Mouse (Mus musculus): Measurements from ENCODE around the gene Camk2n1.

The Camk2n1 gene

DNA sequence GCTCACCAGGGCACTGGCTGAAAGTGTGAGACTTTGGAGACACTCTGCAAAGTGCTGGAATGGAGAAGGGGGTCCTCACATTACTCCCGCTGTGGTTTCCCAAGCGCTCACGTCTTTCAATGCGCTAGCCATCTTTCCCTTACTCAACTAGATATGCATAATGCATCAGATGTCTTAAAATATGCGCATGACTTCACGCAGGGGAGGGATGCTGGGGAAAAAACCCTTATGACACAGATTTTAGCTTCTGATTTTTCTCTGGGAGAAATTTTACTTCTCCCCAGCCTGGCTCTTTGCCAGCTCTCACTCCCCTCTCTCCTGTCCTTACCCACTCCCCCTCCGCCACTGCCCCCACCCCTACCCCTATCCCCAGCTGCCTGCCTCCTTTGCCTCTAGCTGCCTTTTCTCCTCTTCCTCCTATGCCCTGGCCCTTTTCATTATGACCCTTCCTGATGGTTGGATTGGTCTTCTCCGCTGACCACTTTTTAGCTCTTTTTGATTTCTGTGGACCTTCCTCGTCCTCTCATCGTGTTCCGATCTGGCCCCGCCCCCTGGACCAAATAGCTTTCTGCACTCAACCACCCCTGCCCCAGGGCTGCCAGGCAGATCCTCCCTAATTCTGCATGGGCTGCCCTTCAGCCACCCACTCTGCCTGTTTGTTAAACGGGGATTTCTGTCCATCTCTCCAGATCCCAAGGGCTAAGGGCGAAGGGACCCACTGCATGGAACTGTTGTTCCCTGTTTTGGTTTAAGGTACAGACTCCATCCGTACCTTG, 6.1 kb upstream of the Camk2n1 start:
- DNase-seq: no peak

DNA sequence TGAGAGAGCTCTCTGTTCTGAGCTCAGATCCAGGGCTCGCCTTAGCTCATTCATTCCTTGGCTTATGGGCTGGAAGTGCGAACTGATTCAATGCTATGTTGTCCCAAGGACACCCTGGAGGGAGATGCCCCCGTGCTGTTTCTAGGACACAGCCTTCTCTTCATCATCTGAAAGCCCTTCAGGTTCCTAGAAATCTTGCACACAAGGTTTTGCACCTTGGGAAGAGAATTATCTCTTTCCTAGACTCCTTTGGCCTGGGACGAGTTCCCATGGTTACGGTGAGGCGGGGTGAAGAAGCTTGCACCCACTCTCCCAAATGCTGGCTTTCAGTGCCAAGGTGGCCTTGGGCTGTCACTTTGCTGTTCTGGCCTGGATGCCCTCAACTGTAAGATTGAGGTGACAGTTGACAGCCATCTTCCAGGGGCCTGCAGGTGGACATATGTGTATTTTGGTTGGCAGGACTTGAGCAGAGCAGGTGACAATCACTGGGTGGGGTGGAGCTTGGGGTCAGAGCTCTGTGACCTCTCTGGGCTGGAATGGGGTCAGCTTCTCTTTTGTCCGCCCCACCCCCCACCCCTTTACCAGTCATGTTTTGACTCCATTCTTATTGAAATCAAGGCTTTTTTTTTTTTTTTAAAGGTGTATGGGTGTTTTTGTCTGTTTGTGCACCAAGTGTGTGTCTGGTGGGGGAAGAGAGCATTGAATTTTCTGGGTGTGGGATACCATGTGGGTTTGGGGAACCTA, 5.1 kb upstream of the Camk2n1 start:
- DNase-seq: no peak

DNA sequence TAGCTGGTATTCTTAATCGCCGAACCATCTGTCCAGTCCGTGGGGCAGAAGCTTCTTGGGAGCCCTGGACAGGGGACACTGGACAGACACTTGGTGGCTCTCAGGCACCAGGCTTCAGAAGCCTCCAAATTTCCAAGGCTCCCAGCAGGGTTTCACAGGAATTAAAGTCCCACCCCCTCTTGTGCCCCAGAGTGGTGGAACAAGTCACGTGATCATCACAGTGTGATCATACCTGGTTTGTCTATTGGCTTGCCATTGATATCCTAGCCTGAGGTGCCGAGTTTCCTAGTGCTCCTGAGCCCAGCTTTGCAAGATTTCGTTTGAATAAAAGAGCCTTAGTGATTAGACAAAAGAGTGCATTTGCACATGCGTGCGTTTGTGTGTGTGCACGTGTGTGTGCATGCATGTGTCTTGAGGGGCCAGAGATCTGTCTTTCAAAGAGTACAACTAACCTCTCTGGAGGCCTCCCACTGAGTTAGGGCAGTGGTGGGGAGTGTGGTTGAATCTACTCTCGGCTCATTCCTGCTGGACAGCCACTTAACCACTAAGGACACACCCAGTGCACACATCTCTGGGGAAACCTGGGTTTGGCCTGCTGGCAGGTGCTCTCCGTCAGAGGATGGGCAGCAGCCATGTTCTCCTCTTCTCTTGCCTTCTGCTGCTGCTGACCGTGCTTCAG, 4.3 kb upstream of the Camk2n1 start:
- DNase-seq: no peak

DNA sequence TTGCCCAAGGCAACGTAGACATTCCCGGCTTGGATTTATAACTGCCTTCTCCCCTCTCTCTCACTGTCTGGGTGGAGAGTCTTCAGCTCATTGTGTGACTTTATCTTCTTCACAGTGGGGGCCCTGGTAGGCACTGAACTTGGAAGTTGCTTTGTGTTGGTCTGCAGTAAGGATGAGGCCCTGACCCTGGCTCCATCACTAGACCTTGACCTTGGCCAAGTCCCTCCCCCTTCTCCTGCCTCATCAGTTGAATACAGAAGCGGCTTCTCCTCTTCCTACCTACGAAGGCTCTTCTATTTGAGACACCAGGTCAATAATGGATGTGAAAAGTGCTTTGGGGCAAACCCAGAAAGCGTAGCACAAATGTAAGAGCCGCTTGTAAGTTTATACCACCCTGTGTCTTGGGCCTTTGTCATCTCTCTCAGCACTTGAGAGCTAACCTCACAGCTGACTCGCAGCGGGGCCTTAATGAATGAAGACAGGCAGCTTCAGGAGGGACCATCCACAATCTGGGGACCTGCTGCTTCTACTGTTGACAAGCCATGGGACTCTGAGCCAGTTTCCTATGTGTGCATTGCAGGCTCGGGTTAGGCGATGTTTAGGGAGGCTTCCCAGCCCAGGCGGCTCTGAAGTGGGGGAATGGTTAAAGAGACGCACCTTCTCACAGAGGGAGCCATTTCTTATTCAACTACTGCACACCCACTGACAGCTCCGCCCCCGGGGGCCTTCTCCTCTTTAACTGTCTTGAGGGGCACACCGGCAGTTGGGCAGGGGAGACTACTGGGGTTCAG, 1.6 kb upstream of the Camk2n1 start:
- no peak for DNase-seq

DNA sequence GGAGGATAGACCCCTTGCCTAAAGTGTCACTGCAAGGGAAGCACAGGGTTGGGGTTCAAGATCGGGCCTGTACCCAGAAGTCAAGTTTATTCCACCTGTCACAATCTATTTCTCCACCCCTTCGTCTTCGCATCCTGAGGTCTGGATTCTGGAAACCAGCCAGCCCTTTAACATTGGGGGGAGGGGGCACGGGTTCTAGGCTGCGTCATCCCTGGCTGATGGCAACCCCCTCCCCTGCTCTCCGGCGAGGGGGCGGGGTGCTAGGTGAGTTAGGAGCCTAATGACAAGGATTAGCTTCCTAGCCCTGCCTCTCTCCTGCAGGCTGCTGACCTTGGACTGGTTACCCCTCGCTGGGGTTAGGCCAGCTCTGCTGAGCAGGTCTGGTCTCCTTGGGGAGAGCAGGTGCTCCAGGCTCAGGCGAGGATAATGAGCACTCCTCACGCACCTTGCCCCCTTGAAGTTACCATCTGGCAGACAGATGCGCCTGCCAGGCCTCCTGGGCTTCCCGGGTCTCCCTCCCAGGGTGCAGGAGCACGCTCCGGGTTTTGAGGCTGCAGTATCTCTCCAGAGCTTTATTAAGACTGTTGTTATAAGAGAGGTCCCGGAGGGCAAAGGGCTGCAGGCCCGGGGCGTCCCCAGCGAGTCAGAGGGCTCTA, 889 bp upstream of the Camk2n1 start:
- DNase-seq: no peak

DNA sequence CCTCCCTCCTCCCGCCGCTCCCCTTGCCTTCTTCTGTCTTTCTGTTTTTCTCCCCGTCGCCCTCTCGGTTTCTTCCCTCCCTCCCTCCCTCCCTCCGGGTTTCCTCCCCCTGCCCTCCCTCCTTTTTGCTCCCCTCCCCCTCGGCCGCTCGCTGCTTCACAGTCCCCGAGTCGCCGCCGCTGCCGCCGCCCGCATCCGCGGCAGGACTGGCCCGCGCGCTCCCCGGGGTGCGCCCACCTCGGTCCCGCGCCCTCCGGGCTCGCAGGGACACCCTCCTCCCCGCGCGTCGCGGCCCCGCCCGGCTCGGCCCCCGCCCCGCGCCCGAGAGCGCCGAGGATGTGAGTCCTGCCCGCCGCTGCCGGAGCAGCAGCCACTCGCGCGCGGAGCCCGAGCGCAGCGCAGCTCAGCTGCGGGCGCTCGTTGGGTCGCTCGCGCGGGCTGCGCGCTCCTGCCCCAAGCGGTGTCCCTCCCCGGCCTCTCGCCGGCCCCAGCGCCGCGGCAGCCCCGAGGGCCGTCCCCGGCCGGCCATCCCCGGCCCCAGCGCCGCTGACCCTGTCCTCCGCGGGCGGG, 542 bp downstream of the Camk2n1 start:
- DNase-seq: peak; percentile 50

DNA sequence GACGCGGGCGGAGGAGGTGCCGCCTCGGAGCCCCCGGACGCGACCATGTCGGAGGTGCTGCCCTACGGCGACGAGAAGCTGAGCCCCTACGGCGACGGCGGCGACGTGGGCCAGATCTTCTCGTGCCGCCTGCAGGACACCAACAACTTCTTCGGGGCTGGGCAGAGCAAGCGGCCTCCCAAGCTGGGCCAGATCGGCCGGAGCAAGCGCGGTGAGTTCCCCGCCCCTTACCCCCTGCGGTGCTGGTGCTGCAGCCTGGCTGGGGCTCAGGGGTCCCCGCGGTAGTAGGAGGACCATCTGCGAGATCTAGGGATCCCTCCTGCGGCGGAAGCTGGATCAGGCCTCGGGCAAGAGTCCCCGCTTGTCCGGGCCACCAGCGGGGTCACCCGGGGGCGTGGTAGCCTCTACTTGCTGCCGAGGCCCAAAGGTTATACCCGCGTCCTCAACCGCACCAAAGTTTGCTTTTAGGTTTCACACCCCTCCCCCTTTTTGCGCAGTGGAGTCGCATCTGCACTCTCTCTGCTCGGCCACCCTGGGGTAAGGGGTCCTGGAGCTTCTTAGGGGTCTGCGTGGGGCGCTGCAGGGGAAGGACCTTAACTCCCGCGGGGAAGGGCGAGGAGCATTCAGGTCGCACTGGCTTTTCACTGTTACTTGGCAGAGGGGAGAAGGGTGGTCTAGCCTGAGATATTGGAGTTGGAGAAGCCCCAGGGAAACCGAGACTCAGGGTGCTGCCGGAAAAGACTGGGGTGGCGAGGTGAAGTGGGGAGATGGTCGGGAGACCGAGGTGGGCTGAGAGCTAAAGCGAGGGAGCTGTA, 1.2 kb downstream of the Camk2n1 start:
- DNase-seq: no peak

DNA sequence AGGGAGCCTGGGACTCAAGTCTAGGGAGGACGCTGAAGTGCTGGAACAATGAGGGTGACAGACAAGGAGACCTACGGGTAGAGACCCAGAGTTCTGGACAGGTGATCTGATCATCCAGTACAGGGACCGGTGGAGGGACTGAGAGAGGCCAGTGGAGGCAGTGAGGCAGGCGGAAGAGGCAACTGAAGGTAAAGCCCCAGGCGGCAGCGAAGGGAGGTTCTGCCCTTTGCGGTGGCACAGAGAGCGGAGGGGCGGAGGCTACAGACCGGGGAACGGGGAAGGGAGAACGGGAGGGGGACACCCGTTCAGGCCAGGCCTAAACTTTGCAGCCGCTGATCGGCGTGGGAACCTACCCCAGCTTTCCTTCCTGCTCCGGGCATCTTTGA, 1.8 kb downstream of the Camk2n1 start:
- DNase-seq: no peak

DNA sequence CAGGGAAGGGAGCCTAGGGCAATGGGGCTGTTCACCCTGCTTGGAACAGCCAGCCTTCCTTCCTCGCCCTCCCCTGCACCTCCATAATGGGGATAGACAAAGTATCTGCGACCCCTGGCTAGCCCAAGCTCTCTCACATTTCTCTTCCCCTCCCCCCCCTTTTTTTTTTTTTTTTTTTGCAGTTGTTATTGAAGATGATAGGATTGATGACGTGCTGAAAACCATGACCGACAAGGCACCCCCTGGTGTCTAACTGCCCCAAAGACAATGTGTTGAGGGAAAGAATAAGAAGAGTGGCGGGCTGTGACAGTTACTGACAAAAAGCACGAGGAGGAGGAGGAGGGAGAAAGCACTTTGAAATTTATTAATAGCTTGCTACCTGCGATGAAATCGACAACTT, 2.4 kb downstream of the Camk2n1 start:
- no peak for DNase-seq

DNA sequence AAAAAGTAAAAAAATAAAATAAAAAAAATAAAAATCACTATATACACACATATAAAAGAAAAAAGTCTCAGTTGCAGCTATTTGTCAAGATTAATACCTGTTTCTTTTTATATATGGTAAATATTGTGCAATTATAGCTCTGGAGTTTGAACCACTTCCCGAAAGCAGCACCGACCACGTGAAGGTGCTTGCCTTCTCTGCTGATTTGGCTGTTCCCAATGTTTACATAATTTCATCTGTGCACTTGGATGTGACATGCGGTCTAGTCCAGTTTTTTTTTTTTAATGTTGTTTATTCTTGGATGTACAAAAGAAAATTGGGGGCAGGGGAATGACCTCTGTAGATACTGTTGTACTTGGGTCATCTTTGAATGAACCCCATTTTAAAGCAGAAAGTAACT, 3.0 kb downstream of the Camk2n1 start:
- no peak for DNase-seq

DNA sequence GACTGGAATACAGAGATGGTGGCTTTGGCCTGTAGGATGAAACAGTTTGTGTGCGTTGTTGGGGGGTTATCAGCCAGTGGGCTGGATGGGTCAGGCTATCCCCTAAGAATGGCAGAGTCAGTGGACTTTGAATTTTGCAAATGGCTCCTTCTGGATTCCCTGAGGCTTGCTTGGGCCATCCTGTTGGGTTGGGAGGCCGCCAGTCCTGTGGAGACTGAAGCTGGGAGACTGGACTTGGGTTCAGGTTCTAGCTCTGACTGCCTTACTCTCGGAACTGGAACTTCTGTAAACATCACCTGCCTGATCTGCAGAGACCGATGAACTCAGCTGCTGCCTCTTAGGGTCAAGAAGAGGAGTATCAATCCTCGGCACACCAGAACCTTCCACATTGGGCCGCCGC, 4.1 kb downstream of the Camk2n1 start:
- no peak for DNase-seq

DNA sequence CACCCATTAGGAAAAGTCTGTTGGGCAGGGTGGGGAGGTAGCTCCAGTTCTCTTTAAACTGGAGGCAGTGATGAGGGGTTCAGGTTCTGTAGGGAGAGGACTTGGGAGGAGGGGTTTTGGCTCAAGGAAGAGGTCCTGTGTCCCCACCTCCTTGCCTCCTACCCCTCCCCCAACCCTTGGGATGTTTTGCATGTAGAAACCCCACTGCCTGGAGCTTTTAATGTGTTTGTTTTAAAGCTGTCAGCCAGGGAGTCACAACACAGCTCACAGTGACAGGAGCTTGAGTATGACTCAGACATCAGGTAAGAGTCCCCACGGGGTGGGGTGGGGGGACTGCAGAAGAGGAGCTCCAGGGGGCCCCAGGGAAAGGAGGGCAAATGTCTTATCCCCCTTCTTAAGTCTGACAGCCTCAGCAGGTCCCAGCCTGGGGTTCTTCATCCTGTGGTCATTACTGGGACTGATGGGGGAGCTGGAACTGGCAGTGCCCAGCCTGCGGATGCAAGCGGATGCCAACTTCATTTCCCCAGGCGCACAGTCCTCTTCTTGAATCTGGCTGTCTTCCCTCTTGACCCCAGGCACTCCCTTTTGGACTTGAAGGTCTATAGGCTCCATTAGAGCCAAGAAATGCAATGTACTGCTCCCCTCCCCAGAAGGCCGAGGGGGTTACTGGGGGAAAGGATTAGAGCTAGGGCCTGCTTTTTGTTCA, 4.8 kb downstream of the Camk2n1 start:
- no peak for DNase-seq

DNA sequence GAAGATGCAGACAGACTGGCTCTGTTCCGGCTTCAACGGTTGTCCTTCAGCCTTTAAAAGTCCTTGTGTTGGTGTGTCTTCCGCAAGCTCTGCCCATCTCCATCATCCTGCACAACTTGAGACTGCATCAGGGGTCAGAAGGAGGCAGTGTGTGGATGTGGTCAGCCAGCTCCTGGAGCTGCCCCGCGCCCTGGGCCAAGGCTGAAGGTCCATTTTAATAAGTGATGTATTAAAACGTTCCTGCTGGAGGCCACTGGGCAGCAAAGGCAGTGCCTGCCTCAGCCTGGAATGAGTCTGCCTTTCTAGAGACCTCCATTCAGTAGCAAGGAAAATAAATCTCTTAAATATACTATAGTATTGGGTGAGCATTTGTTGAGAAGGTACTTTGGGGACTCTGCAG, 5.7 kb downstream of the Camk2n1 start:
- peak; percentile 41 for DNase-seq

DNA sequence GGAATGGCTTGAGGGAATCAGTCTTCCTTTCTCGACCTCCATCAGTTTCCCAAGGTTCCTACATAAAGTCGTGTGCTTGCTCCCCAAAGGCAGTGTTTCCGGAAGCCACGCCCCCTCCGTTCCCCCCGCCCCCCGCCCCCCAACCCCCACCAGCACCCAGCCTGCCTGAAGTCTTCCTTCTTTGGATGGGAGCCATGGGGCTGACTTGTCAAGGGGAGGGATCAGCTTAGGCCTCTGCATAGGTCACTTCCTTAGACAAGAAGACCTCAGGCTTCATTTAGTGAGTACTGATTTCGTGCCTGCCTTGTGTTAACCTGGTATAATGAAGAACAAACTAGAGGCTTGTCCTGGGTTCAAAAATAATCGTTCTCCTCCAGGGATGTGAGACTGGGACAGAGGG, 6.8 kb downstream of the Camk2n1 start:
- no peak for DNase-seq

DNA sequence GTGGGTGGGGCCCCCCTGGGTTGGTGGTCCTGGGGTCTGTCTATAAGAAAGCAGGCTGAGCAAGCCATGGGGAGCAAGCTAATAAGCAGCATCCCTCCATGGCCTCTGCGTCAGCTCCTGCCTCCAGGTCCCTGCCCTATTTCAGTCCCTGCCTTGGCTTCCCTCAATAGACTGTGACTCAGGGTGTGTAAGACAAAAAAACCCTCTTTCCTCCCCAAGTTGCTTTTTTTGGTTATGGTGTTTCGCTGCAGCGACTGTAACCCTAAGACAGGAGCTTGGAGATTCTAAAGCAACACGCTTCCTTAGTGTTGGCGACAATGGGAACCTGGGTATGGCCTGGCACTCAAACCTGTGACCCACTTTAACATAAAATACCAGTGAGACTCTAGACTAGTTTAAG, 7.4 kb downstream of the Camk2n1 start:
- DNase-seq: no peak

DNA sequence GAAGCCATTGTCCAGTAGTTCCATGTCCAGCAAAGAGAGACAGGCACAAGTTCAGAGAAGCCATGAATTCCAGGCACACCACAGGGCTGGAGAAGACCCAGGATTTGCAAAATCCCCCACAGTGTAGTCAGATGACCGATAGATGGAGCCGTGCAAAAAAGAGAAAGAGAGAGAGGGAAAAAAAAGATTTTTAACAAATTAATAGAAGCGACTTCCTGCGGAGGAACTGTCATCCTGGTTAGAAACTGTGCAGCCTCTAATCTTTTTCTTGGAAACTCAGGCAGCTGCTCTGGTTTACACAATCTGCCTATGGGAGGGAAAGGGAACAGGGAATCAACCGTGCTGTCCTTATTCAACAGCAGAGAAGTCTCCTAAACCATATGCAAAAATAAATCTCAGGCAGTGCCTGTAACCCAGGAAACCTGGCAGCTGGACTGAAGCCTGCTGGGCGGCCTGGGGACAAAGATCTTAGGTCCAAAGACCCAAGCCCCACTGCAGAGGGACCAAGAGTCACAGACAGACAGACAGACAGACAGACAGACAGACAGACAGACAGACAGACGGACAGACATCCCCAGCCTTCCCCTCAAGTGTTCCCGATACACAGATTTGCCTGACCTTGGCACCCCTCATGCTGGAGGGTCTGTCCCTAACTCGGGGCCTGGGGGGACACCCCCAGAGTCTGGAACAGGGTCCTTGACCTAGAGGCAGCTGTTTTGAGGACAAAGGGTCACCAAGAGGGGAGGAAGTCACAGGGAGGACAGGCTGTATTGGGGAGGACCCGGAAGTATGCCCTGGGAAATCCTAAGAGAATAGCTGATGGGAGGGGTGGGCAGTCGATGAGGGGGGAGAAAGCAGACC, 9.1 kb downstream of the Camk2n1 start:
- no peak for DNase-seq

DNA sequence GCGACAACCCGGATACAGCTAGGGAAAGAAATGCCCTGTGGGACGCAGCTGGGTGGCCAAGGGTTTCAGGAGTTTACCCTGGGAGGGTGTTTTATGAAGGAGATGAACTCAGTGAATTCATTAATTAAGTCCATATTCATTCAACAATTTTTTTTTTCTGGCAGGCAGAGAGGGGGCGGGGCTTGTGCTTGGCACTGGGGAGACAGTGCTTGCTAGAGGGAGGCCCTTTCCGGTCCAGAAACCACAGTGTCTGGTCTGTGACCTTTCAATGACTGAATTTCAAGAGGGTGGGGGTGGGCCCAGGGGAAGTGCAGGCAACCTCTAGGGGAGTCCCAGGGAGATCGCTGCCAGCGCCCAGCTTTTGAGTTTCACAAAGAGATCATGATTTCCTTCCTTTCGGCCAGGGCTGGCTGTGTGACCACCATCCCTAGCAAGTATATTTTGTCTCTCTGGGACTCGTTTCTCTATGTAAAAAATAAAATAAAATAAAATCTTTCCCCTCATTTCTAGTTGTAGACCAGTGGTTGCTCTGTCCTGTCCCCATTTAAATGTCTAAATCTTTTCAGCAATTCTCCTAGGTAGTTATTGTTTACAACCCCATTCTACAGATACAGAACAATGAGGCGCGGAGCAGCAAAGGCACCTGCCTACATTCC, 9.8 kb downstream of the Camk2n1 start:
- DNase-seq: peak; percentile 75

DNA sequence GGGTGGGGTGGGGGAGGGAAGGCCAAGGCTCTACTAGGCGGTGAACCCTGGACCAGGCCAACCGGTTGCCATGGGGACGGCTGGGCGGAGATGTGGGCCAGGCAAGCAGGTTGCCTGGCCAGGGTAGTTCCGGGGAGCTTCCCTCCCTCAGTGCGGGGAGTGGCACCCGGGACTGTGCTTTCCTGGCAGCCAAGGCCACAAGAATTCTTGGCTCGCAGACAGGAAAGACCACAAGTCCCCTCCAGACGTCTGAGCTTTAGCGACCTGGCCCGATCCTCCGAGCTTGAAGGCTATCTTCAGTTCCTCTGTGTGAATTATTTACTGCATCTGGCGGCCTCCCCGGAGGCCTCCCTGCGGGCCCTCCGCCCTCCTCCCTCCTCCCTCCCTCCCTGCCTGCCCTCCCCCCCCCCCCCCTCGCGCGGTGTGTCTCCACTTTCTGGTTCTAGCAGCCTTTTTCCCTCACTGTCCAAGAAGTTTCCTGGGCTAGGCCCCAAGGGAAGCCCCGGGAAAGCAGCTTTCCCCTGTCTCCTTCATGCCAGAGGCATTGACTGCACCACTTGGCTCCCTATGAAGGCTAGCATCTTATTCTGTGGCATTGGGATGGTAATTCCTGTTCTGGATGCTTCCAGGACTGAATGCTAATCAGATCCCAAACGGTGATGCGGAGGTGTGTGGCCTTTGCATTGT, 10.7 kb downstream of the Camk2n1 start:
- peak; percentile 80 for DNase-seq

Measured in liver (tissue).